Mouse (Mus musculus) CD4-positive, CD25-positive, alpha-beta regulatory T cell, adult 9 weeks (primary cell): ENCODE results near the gene Ier3. TPM values are rescaled to one million over a fixed set of nuclear protein-coding genes. Genes with fewer than 3 reads are reported as not detected.

ENCODE experiments used
- polyA plus RNA-seq: library from polyadenylated mRNA; unstranded; fragments of 100-300 nt; shearing (Covaris generic); gene quantifications from one replicate; pipeline ENCODE4 v1.2.1, GENCODE M21; 2017

The Ier3 gene
- polyA plus RNA-seq: 1.9 TPM

GRCm38 (mm10) chr17:35821439-35822430, at the start of gene Ier3:
TSS of gene Ier3 (plus strand) at chr17:35821684.

DNA sequence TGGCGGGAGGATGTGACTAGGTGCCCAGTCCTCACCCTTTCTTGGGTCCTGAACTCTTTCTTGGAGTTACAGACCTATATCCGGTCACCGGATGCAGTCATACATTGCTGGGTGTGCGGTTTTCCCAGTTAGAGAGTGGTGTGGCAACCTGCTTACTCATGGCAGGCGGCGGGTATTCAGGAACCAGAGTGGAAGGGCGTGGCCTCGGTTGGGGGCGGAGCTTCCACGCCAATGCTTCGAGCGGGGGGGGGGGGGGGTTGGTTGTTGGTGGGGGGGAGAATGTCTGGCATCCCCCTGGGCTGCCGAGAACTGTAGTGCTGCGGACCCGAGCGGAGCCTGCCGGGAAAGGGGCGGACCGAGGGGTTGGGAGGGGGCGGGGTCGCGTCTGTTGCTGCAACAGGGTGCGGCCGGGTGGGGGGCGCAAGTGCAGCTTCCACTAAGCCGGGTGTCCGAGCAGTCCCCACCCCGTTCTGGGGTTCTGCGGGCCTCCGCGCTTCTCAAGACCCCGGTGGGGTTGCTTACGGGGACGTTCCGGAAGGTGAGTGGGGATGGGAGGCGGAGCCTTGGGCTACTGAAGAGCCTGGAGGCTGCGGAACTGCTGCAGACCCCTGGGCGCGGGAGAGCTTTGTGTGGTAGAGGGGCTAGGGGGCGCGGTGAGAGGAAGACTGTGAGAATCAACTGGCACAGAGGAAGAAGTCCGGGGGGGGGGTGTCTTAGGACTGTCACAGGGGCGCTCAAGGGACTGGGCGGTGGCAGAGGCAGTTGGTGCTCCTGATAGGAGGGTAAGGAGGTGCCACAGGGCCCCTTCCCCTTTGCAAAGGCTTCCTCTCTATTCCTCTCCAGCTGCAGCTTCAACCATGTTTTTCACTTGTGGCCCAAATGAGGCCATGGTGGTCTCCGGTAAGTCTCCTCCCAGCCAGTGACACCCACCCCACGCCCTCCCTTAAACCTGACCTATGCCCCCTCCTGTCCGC, 1.8 kb downstream of the Ier3 start, which contains the start of gene Flot1:
TSS of gene Flot1 (plus strand) at position 267 of the 974 bp plus-strand sequence.

DNA sequence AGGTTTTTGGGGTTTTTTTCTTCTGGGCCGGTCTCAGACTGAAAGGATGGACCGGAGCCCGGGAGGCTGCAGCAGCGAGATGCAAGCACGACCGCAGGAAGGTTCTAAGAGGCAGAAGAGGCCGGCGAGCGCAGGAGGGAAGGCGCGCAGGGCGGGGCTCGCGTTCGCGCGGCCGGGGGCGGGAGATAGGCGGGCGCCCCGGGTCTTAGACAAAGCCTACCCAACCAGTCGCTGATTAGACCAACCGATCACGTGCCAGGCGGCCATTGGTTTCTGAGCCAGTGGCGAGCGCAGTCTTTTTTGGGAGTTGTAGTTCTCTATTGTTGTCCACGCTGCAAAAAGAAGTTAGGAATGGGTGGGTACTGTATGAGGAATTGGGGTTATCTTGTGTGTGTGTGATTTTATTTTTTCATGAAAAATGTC, 16.6 kb downstream of the Ier3 start, which contains the start of gene Tubb5:
TSS of gene Tubb5 (minus strand) at position 185 of the 423 bp plus-strand sequence.

DNA sequence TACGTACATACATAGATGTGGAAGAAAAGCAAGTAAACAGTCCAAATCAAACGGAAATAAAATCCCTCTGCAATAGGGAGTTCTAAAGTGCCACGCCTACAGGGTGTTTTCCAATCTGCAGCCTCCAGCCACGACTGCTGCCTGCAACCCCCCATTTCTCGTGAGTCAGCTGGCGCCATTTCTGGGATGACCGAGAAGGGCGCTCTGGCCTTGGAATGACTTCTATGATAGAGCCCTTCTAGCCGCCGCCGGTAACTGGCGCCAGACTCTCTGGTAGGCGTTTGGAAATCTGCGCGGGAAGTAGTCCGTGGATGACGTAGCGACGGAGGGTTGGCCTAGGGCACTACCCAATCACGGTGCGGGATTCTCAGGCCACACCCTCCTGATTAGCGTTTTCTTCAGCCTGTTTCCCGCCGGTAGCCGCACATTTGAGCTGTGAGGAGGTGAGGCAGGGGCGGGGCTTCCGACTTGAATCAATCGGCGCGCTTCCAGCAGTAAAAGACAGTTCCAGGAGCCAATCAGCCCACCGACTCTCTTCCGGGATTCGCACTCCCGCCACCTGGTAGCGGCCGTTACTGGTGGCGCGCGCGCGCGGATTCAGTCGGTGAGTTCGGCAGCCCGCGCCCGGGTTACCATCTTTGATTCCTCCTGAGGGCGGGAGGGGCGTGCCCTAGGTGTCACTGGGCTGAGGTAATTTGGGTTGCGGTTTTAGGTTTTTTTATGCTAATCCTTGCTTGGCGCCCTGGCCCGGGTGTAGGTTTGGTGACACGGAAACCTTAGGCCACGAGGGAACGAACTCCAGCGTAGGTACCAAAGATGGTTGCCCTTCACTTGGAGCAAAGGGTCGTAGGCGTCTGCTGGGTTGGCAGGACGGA, 19.8 kb downstream of the Ier3 start, which contains the start of gene Mdc1:
TSS of gene Mdc1 (plus strand) at position 440 of the 875 bp plus-strand sequence.

GRCm38 (mm10) chr17:35861198-35861857, 39.8 kb downstream of the Ier3 start, which contains the start of gene Nrm:
TSS of gene Nrm (plus strand) at chr17:35861318.

DNA sequence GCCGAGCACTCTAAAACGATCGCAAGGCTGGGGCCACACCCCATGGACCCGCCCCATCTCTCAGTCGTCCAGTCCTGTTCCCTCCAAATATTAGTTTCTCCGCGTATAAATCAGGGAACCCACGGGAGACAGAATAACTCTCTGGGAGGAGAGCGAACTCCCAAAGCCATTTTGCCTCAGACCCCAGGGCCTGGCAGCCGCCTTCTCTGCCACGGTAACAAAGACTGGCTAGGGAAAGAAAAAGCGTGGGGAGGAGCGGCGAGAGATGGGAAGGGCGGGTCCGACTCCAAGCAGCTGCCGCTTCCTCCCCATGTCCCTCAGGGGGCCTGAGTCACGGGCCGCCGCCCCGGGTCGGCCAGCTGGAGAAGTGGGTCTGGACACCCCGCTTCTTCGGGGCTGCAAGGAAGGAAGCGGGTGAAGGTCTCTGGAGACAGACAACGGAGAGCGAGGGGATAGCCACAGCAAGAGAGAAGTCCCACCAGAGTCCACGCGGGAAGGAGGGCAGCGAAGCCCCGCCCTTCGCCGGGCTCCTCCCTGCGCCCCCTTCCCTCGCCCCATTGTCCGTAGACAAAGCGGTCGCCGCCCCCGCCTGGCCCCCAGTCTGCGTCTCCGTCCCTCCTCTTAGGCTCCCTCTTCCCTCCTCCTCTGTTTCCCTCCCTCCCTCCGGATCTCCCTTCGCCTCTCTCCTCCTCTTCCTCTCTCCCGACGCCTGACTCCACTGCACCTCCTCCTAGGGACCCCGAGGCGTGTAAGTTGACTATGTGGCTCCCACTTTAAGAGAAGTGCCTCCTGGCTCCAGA, 44.2 kb downstream of the Ier3 start, which contains the start of gene Ppp1r18:
TSS of gene Ppp1r18 (plus strand) at position 113 of the 800 bp plus-strand sequence.

Other genes starting within 250 kb of the Ier3 start
- not detected for gene Sfta2, start 220.1 kb upstream of the Ier3 start, polyA plus RNA-seq
- gene Gm9573, start 195.0 kb upstream of the Ier3 start, polyA plus RNA-seq: not detected
- not detected for gene Mucl3, start 178.0 kb upstream of the Ier3 start, polyA plus RNA-seq
- 42.1 TPM for gene Vars2, start 154.1 kb upstream of the Ier3 start, polyA plus RNA-seq
- gene Gtf2h4, start 147.9 kb upstream of the Ier3 start, polyA plus RNA-seq: 28.8 TPM
- 5.8 TPM for gene Ddr1, start 117.1 kb upstream of the Ier3 start, polyA plus RNA-seq
- gene Flot1, start 1.5 kb downstream of the Ier3 start, polyA plus RNA-seq: 46.0 TPM
- gene Tubb5, start 16.6 kb downstream of the Ier3 start, polyA plus RNA-seq: 130 TPM
- gene Mdc1, start 19.8 kb downstream of the Ier3 start, polyA plus RNA-seq: 21.6 TPM
- 32.8 TPM for gene Nrm, start 39.6 kb downstream of the Ier3 start, polyA plus RNA-seq
- 685 TPM for gene Ppp1r18, start 43.9 kb downstream of the Ier3 start, polyA plus RNA-seq
- 23.4 TPM for gene Dhx16, start 58.1 kb downstream of the Ier3 start, polyA plus RNA-seq
- 25.8 TPM for gene 2310061I04Rik, start 75.7 kb downstream of the Ier3 start, polyA plus RNA-seq
- gene Atat1, start 88.4 kb downstream of the Ier3 start, polyA plus RNA-seq: 26.7 TPM
- gene Mrps18b, start 94.7 kb downstream of the Ier3 start, polyA plus RNA-seq: 99.2 TPM
- gene Ppp1r10, start 94.8 kb downstream of the Ier3 start, polyA plus RNA-seq: 62.7 TPM
- gene Abcf1, start 148.1 kb downstream of the Ier3 start, polyA plus RNA-seq: 163 TPM
- 13.7 TPM for gene Gnl1, start 158.2 kb downstream of the Ier3 start, polyA plus RNA-seq
- 23.8 TPM for gene Prr3, start 158.6 kb downstream of the Ier3 start, polyA plus RNA-seq
- 28.1 TPM for gene H2-T24, start 198.9 kb downstream of the Ier3 start, polyA plus RNA-seq
- gene H2-T23, start 211.2 kb downstream of the Ier3 start, polyA plus RNA-seq: 779 TPM
- 262 TPM for gene H2-T22, start 221.1 kb downstream of the Ier3 start, polyA plus RNA-seq
- gene Gm6034, start 221.3 kb downstream of the Ier3 start, polyA plus RNA-seq: 0.65 TPM
- gene Gm11127, start 236.7 kb downstream of the Ier3 start, polyA plus RNA-seq: not detected